Mouse (Mus musculus) cerebellum, adult 9-11 months (tissue): ENCODE data around the gene Chuk.
A peak's percentile ranks its signal among the peaks of the same experiment; 100 is the strongest.

Experiments used
- DNase-seq: peaks from one replicate; pipeline ENCODE4 v3.0.0; 2022

The Chuk gene

DNA sequence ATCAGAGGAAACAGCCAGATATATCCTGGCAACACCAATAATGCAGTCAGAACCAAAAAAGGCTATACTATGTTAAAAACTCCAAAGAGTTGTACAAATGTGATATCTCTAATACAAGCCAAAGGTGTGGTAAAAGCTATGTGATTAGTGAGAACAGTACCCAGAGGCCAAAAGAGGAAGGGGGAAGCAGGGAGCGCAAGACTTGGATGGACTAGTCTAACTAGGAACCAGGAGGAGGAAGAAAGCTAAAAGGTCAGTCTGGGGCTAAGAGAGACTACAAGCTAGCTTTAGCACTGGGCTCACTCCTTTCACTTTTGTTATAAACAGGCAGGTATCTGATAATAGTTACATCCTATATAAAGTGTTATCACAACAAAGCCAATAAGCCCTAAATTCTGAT, 2.9 kb downstream of the Chuk start:
- DNase-seq = no peak

DNA sequence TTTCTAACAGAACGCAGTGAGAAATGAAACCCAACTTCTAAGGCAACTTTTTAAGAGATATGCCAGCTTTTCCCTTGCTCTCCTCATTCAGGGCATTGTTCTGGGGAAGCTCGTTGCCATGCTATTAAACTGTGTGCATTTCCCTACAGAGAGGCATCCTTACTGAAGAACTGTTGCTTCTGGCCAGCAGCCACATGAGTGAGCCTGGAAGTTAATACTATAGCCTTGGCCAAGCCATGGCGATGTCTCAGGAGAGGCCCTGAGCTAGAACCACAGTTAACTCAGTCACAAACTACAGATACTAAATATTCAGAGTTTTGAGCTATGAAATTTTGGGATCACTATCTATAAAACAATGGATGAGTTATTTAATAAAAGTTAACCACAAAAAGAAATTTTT, 4.3 kb downstream of the Chuk start:
- no peak for DNase-seq

DNA sequence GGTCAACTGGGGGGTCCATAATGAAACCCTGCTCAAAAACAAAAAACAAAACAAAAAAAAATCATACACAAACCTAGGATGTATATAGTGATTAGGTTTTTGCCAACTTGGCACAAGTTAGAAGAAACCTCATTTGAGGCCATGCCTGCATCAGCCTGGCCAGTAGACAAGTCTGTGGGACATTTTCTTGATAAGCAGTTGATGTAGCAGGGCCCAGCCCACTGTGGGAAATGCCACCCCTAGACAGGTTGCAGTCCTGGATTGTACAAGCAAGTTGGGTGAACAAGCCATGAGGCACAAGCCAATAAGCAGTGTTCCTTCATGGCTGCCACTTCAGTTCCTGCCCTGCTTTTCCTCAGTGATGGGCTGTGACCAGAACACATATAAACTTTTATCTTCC, 6.4 kb downstream of the Chuk start:
- no peak for DNase-seq

DNA sequence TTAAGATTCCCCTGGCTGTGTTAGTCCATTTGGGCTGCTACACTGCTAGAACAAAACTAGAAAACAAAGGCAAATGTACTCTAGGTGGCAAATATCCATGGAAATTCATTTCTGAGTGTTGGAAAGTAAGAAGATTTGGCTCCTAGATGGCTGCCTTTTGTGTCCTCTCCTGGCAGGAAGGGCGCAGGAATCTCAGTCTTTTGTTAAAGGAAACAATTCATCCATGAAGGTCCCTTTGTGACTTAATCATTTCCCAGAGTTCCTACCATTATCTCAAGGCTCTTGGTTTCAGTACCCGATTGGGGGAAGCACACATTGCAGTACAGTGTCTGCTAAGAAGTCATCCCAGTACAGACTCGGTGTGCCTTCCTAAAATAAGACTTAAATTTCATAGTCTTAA, 21.0 kb downstream of the Chuk start:
- no peak for DNase-seq

DNA sequence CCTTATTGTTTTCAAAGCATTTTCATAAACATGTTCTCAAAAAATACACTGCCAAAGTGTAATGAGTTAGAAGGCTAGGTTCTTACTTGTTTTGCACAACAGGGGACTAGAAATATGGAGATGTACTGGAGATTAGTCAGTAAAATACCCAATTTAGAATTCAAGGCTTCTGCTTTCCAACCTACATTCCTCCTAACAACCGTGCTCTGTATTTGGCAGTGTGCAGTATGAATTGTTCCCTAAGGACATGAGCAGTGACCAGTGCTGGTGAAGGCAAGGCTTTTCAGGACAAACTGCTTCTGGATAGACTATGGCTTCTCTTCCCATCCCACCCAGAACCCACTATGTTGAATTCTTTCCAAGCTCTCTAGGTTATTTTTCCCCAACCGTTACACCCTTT, 26.4 kb downstream of the Chuk start:
- no peak for DNase-seq

DNA sequence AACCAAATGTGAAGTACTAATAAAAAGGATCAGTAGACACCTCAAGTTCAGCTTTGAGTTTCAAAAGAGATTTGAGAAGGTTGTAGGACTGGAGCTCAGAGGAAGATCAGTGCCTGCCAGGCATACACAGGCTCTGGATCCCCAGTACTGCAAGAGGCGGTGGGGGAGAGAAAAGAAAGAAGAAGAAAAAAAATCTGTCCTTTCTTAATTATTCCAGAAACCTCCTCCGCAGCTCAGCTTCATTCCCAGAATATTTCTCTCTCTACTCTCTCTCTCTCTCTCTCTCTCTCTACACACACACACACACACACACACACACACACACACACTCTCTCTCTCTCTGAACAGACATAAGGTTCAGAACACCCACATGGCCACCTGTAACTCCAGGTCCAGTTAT, 27.3 kb downstream of the Chuk start:
- no peak for DNase-seq

DNA sequence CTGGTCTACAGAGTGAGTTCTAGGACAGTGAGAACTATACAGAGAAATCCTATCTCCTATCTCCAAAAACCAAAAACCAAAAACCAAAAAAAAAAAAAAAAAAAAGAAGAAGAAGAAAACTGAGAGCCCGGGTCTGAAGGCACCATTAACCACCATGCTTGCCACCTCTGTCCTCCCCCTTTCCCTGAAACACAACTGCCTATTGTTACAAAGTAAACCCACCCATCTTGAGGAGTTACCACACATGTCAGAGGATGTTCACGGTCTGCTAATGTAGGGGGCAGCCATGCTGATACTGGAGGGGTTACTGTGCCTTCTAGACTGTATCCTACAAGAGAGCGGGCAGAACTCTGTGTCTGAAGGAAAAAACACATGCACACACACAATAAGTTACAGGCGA, 30.3 kb downstream of the Chuk start:
- no peak for DNase-seq

DNA sequence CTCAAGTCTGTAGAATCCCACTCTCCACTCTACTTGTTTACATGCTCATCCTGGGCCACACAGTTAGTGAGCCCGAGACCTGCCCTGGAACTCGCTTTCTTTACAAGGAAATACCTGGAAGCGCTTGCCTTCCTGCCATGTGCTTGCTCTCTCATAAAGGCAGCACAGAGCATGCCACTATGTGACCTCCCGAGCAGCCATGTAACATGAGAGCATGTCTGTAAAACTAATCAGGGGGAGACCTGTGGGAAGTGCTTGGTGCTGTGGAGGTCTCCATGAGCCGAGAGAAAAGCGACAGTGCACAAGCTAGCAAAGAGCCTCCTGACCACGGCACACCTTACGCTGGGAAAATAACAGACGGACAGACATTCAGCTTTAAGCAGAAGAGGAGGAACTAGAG, 30.8 kb downstream of the Chuk start:
- DNase-seq = no peak

DNA sequence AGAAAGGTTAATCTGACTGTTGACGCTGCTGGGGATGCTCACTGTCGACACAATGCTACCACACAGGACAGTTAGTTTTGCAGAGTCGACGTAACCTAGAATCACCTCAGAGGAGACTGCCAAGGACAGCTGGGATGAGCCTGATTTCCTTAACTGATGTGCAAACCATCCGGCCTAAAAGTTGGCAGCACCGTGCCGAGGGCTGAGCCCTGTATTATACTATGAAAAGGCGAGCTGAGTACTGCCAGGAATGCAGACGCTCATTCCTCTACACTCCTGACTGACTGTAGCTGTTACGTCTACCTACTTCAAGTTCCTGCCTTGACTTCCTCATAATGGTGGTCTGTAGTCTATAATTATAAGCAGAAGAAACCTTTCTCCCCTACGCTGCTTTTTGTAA, 32.3 kb downstream of the Chuk start:
- no peak for DNase-seq

DNA sequence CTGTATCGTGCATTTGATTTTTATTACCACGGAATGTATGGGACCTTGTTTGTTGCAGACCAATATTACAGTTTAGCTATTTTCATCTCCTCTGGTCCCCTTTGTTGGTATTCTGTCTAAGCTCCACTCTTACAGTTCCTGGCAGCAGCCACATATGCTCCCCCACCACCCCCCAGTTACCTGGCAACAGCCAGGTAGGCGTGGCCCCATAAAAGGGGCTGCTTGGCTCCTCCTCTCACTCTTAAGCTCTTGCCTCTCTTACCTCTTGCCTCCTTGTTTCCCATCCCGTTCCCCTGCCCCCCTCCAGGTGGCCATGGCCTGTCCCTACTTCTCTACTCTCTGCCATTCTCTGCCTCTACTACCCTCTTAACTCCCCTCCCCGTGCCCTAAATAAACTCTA, 36.1 kb downstream of the Chuk start:
- DNase-seq = peak; percentile 33

DNA sequence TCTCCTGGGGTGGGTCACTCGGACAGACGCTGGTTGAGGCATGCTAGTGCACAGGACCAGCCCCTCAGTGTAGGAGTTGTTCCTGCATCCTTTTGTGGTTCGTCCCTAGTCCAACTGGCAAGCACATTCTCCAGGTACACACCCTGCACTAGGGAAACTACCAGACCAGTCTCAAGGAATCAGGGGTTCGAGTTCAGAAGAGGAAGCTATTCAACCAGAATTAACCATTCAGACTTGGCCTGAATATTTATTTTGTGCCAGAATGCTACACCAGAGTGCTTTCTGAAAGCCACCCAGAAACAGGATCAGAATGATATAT, 37.4 kb downstream of the Chuk start:
- no peak for DNase-seq

DNA sequence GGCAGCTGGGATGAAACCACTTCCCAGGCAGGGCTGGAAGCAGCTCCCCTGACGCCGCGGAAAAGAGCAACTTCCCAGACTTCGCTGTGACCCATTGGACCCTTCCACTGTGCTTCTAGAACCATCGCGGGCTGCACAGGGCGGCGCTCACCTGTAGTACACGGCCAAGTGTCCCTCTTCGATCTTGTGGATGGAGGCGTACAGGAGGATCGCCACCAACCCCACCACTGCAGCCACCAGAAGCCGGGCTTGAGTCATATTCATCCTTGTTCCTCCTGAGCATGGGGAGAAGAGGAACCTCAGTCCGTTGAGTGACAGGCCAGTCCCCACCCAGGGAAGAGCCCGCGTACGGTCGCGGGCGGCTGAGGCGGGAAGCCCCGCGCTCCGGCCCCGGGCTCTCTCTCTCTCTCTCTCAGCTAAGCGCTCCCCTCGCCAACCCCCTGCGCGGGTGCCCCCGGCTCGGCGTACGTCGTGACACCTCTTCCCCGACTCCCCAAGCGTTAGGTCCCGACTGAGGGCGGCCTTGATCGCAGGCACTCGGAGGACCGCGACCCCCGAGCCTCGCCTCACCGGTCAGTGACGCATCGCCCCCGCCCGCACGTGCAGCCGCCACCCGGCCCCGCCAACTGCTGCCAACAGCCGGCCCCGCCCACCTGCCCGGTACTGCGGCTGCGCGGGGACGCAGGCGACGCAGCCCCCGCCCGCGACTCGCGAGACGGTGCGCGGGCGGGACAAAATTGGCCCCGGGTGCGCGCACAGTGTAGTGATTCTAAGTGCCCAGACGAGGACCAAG, 38.0 kb downstream of the Chuk start, which contains the start of gene Erlin1:
Erlin1 (minus strand) TSS at position 665 of the 793 bp plus-strand sequence.
- DNase-seq = peak; percentile 91

DNA sequence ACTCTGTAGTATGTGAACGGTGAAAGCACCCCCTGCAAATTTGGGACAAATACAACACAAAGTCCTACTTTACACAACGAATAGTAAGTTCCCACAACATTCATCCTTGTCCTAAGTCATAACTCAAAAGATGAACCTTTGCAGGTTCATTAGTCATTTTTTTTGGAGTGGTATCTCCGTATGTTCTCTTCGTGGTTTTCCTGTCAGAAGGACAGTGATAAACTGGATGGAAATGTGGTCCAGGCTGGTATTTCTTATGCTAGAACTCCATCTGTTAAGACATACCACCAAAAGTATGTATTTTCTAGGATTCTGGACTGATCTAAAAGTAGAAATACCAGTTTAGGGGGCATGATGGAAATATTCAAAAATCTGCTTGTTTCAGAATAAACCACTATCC, 39.0 kb downstream of the Chuk start:
- no peak for DNase-seq

DNA sequence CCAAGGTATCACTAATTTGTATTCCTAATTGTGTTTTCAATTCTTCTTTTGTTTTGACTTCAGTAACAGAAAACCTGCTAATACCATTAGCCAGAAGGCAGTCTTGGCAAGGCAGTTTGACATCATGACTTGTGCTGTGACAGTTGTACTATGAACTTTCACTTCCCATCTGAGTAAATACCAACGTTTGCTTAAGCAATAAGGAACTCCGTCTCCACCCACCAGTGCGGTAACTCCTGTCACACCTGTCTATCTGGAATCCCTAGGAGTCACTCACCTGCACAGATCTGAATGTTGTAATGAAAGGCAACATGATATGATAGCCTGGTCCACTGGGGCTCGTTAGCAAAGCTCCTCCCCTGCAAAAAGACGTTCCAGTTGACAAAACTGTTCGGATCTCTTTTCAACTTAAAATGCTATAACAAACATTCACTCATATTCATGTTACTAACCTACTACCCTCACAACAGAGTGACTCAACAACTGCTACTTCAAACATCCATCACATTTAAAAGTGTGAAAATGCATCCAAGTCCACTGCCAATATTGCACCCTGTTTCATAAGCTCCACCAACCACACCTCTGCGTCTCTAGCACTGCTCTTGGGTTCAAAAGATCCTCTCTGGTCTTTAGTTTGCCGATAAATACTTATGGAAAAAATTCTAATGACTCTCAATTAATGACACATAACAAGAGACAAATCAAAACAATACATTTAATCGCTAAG, 39.8 kb downstream of the Chuk start:
- DNase-seq = no peak

DNA sequence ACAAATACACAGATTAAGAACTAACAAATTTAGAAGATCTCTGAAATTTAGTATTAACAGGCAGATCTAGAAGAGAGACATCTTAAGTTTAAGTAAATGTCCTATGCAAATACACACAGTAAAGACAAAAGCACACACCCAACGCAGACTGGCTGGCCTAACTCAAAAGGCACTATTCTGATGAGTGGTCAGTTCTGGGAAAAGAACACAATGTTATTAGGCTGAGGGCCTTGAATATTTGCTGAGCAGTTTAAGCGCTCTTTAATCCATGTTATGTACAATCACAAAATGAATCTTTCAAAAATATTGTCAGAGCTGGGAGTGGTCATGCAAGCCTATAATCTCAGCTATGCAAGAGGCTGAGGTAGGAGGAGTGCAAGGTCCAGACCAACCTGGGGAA, 42.5 kb downstream of the Chuk start:
- no peak for DNase-seq

DNA sequence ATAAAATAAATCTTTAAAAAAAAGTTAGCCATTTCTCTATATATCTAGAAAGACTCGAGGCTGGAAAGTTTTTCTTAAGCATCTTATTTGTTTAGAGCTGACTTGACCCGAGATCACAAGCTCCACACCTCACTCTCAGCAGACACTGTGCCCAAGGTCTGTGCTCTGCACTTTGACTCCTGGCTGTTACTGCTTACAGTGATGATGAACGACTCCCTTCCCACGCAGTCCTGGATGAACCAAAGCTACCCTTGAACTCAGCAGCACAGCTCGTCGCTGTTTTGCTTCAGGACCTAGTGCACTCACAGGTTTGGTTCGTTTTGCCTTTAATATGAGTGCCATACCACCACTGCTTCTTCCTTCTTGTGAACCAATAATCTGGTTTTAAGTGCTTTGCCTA, 43.5 kb downstream of the Chuk start:
- no peak for DNase-seq

DNA sequence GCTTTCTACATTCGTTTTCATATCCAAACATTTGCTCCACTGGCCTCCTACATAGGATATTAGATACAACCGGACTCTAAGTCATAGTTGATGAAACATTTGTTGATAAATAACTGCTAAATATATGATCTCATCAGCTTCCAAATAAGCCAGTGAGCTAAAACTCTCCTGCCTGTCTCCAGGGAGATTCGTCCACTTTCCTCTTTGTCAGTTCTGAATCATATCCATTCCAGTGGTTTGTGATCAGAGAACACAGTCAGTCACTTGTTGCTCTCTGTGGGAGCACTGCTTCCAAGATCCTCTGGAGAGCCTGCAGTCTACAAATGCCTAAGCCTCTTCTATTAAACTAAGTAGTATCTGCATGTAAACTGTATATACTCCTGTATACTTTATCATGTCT, 47.1 kb downstream of the Chuk start:
- no peak for DNase-seq

DNA sequence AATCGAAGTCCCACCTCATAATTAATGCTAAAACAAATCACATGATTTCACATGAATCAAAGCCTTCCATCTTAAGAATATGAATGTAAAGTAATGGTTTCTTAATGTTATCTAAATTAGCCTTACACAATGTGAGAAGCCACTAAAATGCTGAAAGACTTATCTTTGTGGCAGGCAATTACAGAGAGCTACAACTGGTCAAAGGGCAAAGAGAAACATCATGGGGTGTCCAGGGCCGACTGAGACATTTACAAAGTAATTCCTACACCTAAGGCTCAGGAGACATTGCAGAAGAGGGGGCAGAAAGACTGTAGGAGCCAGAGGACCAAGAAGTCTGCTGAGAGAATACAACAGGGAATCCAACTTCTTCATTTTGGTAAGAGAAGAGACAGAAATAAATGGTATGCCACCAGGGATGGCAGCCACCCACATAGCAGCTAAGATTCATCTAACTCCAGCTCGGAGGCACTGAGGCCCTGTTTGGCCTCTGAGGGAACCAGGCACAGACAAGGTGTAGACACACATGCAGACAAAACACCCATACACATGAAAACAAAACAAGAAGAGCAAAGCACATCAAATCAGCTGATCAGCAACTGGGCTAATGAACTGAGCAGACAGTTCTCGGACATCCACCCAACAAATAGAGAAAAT, 52.0 kb downstream of the Chuk start:
- no peak for DNase-seq

DNA sequence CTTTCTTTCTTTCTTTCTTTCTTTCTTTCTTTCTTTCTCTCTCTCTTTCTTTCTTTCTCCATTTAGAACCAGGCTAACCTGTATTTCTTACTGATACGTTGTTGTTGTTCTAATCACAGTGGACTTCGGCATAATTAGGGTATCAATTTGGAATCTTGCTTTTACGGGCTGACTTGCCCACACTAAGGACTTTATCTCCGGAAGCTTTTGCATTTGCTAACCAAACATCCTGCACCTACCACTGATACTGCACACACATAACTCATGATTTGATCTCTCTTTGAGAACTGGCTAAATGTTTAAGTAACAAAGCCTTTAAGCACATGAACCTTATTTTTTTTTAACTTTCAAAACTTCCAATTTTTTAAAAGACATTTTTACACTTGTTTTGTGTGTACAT, 56.9 kb downstream of the Chuk start:
- no peak for DNase-seq

DNA sequence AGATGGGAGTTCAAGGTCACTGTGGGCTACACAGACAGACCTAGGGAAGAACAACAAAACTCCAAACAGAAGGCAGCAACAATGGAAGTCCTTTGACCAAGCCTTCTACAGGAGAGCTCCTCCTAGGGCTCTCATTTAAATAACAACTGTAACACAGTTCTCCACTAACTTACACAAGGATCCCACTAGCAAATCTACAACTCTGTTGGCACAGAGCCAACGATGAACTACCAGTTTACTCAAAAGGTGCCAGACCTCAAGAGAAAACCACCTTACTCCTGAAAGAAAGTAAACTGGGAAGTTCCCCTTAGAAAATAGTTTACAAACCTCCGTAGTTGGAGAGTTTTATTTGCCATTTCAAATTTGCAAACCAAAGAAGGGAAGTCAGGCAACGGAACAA, 58.0 kb downstream of the Chuk start:
- no peak for DNase-seq

DNA sequence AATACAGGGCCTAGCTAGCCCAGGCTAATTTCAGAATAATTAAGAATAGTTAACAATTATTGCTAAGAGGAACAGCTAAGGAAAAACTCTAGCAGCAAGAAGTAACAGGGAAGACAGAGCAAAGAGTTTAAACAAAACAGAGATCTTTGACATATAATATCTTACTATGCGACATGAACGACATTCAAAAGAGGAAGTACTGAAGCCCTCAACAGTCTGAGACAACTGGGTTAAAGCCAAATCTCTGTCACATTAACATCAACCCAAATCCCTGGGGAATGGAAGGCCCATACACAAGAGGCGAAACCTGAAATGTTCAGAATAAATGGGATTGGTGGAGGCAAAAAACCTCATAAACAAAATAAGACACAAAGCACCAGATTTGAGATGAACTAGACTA, 61.4 kb downstream of the Chuk start:
- DNase-seq = no peak

DNA sequence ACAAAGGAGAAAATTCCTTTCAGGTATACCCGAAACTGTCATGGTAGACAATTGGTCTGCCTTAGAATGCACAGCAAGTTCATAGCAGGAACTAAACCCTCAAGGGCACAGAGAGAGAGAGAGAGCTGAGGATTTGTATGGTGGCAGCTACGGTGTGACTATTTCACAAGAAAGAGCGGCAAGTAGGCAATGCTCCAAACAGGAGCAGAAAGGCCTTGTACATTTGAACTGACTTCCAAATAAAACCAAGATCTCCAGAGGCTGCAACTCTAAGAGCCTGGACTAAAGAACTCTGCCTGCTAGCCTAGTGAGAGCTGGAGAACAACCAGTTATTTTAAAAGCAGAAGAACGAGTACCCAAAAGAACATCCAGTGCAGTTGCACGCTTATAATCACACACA, 65.2 kb downstream of the Chuk start:
- no peak for DNase-seq

DNA sequence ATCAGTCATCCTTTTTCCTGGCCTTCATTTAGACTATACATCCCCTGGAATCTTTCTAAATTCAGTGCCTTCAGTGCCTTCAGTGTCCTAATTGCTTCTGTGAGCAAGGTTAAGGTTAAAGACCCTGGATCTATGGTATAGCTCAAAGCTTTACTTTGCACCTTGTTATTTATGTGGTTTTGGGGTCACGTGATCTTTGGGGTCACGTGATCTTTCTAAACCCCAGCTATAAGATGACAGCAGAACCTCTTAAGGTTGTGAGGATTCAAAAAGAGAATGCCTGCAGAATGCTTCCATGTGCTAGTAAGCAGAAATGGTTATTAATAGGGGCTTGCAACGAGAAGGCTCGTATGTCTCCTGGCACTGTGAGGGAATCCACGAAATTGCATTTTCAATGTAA, 73.9 kb downstream of the Chuk start:
- no peak for DNase-seq

DNA sequence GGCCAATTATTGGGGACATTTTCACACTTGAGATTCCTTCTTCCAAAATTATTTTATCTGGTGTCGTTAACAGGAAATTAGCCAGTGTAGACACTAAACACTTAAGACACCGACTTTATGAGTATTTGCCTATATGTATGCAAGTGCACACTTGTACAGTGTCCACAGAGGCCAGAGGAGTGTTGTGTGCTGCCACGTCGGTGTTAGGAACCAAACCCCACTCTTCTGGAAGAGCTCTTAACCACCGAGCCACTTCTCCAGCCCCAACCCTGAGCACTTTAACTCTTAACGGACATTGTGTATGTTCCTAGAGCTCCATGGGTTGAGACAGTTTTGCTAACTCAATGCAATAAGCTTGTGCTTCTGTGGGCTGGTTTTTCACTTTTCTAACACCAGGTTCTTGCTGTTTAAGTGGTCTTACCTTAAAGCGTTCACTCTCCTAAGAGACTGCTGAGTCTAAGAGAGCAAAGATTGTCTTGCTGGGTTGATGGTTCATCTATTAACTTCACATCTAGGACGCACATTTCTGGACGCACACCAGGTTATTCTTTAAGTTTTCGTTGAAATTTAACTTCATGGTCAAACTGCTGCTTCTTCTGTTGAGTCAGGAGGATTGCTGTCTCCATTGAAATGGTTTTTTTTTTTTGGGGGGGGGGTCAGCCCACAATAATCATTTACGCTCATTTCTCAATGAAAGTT, 75.1 kb downstream of the Chuk start:
- no peak for DNase-seq
